Mouse (Mus musculus) ES-CJ7 (cell line): ENCODE results near the gene Flywch1.
"Not testable (repeated sequence)": the region's sequence is repeated elsewhere in the genome, so short reads cannot be mapped to it uniquely, and the experiment has no call there.

Experiments used
- DNase-seq: peaks from one replicate; pipeline ENCODE4 v3.0.0; 2011; ENCODE audit warnings: low read depth, low spot score

The Flywch1 gene

DNA sequence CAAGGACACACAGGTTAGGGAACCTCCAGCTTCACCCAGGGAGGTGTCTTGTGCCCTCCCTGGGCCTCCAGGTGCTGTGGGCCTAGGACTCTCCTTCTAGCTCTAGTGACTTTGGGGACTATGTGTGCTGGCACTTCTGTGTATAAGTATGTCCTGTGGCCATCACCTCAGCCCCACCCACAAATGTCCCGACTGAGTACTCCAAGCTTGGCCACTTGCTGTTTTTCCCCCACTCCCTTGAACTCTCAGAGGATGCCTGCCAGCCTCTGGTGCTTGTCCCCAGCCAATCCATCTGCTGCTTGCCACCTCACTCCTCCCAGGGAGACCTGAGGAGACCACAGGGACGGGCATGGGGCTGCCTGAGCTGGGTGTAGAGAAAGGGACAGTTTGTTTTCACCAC is 7.0 kb upstream of the Flywch1 start:
- DNase-seq: no peak

DNA sequence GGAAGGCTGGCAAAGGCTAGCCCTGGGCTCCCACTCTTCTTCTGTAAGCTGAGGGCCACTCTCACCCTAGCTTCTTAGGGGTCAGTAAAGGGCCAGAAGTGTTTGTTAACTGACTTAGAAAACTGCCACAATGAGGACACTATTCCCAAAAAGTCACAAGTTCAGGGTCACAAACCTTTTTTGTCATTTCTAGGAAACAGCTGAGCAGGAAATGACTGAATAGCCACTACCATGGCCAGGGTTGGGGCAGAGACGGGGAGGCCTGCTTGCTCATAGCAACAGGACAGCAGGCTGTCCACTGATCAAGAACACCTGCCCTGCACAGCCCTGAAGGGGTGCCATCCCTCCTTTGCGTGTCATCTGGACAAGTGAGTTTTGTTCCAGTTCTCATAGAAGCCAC is 5.7 kb upstream of the Flywch1 start:
- no peak for DNase-seq

DNA sequence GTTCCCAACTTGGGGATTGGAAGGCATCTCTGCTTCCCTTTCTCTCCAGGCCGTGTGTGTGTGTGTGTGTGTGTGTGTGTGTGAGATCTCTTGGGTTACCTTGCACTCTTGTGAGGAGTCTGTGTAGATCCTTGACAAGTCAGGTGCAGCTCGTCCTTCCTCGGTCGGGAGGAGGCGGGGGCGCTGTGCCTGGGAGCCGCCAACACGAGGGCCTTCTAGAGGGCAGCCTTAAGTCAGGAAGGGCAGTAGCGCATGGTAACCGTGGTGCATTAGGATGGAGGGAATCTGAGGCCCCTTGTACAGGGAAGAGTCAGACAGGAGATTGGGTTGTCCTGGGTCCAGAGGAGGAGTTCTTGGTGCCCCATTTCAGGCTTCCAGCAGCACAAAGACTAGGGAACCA is 4.8 kb upstream of the Flywch1 start:
- DNase-seq: no peak

DNA sequence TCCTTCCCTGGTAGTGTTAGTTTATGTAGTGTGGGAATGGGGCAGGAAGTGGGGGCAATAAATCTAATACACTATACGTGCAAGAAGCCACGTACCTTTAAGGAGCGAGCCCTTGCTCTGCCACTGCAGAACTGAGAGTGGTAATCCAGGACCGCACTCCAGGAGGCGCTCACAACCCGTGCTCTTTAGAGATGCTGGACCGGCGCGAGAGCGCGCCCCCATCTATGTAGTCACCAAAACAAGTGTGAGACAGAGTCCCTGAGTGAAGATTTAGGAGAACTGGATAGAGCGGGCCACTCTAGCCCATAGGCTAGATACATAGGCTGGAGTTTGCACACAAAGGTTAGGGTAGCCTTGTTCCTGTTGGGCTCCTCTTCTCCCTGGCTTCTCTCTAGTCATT is 2.7 kb upstream of the Flywch1 start:
- DNase-seq: peak; percentile 80

DNA sequence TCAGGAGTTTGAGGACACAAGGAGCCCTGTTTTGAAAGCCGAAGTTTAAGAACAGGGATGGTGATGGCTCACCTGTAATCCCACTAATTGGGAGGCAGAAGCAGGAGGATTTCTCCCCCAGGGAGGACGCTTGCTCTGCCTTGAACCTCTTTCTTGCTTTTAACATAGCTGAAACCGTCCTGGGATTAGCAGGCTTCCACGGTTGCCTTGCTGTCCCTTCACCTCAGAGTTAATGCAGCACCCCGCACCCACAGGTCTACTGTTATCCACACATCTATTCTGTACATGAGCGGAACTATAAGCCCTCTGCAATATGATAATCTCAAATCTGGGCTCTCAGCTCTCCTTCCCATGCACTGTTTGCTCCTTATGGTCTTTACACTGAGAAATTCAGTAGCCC is 2.3 kb upstream of the Flywch1 start:
- no peak for DNase-seq

DNA sequence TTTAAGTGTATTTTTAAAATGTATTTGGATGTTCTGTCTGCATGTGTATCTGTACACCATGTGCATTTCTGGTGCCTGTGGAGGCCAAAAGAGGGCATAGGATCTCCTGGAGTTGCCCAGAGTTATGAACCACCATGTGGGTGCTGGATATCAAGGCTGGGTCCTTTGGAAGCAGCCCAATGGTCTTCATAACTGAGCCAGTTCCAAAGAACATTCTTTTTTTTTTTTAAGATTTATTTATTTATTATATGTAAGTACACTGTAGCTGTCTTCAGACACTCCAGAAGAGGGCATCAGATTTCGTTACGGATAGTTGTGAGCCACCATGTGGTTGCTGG is 786 bp upstream of the Flywch1 start:
- DNase-seq: not testable (repeated sequence)

DNA sequence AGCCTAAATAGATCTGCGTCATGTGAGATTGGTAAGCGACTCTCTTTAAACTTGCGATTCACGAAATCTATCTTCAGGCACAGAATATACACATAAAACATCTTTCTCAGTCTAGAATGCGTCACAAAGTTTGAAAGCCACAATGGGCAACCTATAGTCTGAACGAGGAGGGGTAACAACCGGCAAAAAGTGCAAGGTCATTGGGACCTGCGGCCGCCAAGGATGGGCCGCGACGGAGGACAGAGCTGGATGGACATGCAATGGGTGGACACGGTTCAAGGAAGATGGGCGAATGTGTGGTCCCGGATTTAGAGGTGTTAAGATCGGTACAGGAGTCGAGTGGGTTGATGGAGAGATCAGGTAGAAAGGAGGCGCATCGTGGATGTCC is 512 bp downstream of the Flywch1 start:
- no peak for DNase-seq

DNA sequence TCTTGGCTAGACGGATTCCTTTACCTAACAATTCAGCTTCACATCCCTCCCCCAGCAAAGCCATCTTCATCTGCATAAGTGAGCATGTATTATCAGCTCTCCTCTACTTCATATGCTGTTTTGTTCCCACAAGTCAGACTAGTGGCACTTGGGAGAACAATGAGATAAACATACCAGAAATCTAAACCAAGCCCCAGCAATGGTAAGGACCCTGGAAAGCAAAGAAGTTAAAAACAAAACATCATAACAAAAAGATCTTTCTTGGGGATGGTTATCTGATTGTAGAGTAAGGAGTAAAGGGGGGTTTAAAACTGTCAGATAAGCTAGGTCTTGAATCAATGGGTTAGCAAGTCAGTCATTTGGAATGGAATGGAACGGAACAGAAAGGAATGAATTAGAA is 909 bp downstream of the Flywch1 start:
- DNase-seq: no peak

DNA sequence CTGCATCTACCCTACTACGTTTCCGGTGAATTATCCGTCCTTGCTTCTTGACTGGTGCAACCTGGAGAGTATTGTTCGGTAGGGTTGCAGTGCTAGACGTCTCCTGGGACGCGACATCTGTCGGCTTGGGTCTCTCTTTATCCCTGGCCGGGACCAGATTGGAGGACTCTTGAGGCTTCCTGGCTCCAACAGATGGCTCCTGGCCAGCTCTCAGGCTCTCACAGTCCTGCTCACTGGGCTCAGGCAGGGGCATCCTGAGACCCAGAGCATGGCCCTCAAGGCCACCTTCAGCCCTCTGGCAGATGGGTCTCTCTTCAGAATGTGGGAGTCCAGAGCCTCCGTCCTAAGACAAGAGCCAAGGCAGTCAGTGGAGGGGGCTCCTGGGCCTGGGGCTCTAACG is 8.4 kb downstream of the Flywch1 start:
- DNase-seq: no peak

DNA sequence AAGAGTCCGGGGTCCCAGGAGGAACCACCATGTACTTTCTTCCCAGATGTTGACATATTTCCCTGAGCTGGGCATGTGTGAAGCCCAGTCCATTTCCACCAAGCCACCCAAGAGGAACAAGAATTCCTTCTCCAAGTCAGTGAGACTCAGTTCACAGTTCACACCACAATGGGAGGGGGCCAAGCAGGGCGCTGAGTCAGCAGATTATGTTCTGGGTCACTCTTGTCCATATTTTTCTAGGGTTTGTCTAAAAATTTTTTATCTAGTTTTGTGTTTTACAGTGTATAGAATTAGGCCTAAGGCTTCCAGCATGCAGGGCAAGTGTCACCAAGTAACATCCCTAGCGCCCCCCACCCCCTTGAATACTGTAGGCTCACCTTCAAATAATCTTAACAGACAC is 10.2 kb downstream of the Flywch1 start:
- DNase-seq: no peak

DNA sequence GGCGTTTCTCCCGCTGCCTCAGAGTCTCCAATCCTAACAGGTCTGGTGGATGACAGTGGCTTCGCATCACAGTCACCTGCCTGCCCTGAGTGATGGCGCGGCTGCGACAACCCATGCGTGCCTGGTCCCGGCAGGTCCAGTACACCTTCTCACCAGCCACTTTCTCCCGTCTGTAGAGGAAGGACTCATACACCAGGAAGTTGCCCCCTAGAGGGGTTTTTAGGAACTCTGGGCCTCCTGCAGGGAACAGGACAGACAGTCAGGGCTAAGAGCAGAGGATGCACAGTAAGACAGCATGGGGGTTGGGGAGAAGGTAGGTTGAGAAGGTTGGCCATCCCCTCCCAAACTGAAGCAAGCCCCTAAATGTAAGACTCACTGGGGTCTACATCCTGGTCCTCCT is 11.2 kb downstream of the Flywch1 start:
- DNase-seq: peak; percentile 58

DNA sequence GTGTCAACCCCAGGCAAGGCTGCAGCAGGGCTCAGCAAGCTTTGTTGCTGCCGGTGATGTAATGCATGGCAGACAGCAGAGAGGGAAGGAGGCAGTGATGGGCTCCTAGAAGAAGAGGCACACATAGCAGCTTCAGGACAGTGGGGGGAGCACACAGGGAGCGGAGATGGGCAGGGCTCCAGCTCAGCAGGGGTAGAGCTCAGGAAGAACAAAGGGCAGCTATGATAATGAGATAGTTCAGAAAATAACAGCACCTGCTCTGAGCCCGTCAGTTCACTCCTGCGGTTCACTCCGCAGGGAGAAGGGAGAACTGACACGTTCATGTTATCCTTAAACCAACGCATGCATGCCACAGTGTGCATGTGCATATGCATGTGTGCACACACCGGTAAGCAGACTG is 12.6 kb downstream of the Flywch1 start:
- DNase-seq: peak; percentile 83

DNA sequence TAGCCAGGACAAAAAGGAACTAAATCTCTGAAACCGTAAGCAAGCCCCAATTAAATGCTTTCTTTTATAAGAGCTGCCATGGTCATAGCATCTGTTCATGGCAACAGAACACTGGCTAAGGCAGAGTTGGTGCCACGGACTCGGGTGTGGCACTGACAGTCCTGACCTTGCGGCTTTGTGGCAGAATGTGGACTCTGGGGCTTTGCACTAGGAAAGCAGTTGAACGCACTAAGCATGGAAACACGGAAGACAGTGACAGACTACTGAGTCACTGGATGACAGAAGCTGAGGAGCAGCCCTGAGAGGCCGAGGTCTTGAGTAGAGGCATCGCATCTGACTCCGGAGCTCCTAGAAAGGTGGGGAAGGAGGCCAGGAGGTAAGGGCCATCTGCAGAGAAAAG is 13.8 kb downstream of the Flywch1 start:
- no peak for DNase-seq

DNA sequence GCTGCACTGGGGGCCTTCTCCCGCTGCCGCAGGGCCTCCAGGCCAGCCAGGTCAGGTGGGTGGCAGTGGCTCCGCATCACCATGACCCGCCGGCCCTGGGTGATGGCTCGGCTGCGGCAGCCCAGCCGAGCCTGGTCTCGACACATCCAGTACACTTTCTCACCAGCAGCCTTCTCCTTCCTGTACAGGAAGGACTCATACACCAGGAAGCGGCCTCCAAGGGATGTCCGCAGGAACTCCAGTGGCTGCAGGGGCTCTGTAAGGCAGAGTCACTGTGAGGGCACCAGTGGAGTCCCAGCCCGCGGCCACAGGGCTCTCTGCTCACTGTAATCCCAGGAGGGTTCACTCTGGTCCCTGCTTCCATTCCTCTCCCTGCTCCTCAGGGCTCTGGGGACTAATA is 15.7 kb downstream of the Flywch1 start:
- DNase-seq: no peak

DNA sequence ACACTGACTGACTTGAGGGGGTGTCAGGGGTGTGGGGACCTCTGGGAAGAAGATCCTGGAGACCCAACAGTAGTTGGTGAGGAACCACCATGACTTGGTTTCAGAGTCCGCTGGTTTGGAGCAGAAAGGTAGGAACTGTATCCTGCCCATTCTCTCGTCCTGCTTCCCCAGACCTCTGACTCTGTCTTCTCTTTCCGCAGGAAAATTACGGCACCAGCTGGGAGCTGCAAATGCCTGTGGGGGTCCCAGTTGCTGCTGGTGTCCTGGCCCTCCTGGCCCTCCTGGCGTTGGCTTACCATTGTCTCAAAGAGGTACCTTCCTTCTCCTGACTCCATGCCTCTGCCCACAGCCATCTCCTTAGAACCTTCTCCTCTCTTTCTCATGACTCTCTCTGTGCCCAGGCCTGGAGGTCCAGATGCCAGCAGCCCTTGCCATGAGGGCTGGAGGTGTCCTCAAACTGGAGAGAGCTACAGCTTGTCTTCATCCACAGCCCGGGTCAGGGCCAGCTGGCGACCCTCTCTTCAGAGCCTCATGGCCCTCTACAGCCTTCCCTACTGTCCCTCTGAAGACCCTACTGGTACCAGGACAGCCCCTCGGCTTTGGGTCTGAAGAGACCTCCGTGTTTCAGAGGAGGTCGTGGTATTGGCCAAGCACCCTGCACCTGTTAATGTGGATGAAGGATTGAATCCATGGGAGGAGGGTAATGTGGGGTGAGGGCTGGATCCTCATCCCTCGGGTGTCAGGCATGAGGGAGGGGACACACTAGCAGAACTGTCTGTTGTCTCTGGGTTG is 21.8 kb downstream of the Flywch1 start:
- DNase-seq: no peak

DNA sequence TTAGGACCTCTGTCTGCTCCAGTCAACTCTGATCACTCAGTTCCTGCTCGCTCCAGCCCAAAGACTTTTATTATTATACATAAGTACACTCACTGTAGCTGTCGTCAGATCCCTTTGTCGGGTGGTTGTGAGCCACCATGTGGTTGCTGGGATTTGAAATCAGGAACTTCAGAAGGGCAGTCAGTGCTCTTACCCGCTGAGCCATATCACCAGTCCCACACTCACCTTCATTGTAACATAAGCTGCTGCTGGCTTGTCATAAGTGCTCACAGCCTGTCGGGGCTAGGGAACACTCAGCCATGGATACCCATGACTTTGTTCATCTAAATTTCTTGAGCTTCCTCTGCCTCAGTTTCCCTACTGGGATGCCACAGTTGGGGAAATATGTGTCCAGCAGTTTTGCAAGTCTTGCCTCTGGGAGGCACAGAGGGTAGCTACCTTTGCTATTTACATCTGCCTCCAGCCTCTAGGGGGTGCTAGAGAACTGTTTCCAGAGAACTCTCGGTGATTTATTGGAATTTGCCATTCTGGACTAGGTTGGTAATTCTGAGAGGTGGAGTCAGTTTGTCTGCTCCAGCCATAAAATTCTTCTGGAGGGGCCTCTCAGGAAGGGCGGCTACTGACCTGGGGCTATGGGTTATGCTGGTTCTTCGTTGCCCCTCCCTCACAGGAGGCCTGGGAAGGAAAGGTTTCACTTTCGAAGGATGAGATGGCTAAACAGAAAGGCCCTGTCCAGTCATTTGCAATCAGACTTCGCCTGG is 22.6 kb downstream of the Flywch1 start:
- peak; percentile 88 for DNase-seq

DNA sequence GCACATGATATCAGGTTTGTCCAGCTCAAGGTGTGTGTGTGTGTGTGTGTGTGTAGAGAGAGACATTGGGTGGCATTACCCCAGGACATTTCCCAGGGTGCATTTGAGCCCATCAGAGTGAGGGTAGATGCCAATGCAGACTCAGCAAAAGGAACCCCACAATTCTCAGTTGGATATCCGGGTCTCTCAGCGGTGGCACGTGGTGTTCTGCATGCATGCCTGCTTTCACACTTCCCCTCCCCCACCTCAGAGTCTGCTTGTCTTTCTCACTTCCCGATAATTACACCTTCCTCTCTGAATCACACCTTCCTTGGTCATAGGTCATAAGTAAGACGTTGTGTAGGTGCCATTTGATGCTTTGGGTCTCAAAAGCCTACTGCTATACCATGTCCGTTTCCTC is 23.4 kb downstream of the Flywch1 start:
- no peak for DNase-seq

DNA sequence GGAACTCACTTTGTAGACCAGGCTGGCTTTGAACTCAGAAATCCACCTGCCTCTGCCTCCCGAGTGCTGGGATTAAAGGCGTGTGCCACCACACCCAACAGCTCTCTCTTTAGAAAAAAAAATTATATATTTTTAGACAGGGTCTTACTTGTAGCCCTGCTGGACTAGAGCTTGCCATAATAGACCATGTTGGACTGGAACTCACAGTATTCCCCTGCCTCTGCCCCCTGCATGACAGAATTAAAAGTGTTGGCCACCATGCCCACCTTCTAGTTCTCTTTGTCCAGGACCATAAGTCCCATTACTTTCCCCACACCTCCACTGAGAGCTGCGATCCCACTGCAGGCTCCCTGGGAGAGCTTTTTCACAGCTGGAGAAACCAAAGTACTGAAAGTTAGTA is 23.9 kb downstream of the Flywch1 start:
- DNase-seq: no peak

DNA sequence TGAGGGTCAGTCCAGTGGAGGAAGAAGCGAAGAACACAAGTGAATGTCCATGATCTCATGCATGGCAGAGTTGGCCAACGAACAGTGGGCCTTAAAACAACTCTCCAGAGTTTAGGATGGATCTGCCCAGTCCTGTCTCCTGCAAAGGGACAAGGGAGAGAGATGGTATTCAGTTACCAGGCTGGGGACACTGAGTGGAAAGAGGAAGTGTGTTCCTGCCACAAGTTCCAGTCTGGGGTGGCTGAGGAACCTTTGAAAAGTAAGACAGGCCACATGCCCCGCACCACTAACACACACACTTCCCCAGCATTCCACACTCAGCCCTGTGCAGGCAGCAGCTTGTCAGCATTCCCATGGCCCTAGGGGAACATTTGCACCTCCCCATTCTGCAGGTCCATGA is 24.6 kb downstream of the Flywch1 start:
- DNase-seq: no peak

DNA sequence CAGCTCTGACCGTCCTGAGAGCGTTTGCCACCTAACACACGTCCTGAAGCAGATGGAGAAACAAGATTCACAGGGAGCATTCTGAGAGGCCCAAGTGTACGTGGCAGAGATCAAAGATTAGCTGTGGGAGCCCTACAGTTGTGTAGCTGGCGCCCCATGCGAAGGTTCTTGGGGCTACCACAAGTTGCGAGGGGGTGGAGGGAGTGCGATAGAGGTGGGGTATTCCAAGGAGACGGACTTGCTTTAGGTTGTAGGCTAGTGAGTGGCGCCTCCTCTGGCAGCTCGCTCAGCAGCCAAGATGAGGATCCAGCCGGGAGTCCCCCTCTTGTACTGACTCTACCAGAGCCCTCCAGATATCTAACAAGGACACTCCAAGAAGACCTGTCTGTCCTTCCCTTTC is 25.1 kb downstream of the Flywch1 start:
- DNase-seq: peak; percentile 83

DNA sequence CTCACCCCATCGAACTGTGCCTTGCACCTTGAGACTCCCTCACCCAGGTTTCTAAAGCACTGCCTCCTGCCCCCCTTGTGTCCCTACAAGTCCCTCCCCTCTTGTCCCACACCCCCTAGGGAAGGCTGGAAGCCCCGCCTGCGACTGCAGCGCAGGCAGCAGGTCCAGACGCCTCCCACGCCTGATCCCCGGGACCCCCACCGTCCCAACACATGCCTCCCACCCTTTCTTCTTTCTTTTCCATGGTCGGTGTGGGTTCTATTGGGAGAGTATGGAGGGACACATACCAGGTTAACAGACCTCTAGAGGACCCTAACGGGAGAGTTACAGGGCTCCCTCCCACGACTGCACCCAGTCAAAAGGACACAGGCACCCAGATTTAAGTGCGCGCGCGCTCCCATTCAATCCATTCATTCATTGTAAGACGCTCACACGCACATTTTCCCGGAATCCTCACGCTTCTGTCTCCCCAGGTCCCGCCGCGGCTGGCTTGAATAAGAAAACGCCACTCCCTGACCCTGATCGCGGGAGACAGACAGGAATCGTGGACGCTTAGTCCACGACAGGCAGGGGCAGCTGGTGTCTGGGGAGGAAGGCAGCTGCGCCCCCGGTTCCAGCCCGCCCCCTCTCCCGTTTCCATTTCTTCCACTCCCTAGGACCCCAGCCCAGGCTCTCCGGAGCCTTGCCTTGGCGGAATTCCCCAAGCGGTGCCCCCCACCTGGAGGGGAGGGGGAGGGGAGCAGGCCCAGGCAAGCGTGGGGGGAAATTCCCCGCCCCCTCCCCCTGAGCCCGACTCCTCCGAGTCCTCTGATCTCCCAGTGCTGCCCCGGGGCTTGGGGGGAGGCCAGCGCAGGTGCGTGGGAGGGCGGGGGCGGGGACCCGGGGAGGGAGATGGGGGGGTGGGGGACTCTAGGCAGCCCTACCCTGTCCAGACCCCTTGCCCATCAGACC is 25.8 kb downstream of the Flywch1 start, which contains the start of gene Kremen2:
Kremen2 (minus strand) TSS at position 533 of the 951 bp plus-strand sequence.
- DNase-seq: peak; percentile 36

DNA sequence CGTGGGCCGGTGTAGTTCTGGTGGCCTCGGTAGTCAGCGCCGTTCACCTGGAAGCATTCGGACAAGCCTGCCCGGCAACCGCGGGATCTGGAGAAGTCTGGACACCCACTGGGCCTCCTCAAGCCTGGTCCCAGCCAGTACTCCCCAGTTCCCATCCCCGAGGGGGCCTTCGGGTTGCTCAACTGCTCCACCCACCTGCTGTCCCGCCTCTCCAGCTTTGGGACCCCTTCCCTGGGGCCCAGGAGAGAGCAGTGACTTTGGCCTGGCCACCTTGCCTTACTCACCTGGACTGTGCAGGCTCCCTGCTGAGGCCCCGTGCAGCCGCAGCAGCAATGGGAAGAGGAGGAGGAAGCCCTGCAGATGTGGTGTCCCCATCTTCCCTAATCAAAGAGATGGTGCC is 26.8 kb downstream of the Flywch1 start:
- DNase-seq: no peak
